Mouse (Mus musculus): ENCODE measurements around the gene Tenm4. TPM values are rescaled to one million over a fixed set of nuclear protein-coding genes. Genes with fewer than 3 reads are reported as not detected.
"Not testable (repeated sequence)": the region's sequence is repeated elsewhere in the genome, so short reads cannot be mapped to it uniquely, and the experiment has no call there.

Gene Tenm4
- total RNA-seq, 2 experiments from 2014 or later: 15.6 to 22.3 TPM

DNA sequence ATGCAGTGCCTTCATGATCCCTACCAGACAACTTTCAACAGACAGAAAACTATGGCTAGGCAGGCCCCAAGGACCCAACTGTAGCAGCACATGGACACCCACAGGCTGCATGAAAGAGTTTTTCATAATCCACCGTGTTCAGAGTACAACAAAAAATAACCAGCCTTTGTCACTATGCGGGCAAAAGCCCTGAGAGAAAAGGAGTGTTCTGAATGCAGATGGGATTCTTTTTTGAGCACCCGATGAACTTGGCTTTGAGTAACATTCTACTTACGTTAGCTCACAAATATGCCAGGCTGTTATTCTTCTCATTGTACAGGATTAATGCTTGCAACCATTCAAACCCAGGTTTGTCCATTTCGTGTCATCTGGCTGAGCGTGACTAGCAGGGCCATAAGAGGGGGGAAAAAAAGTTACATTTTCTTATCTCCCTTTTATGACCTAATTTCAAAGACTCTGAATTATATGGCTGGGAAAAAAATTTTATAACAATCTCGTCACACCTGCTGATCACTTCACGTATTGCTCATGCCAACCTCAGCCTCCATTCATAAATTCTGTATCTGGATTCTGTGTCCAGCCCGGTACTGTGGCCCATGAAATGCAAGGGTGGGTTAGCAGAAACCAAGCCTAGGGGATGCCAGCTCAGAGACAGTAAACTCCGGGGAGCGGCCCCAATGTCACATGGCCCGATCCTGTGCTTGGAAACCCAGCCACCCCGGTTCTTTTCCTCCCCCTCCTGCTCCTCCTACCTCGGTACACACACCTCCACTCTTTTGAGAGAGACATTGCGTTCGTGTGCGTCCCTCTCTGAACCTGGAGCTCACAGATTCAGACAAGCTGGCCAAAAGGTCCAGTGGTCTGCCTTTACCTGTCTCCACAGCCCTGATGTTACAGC is 732.3 kb downstream of the Tenm4 start:
- DNase-seq: no peak

GRCm38 (mm10) chr7:96904442-96904841 is 733.4 kb downstream of the Tenm4 start:
- peak; percentile 29 for DNase-seq

GRCm38 (mm10) chr7:96904936-96905335 is 733.9 kb downstream of the Tenm4 start:
- DNase-seq: no peak

- no peak for DNase-seq
These were observed 734.4 kb downstream of the Tenm4 start for GRCm38 (mm10) chr7:96905422-96905821.

- DNase-seq: no peak
These were observed 735.2 kb downstream of the Tenm4 start for GRCm38 (mm10) chr7:96906216-96906615.

- no peak for DNase-seq
These were observed 737.1 kb downstream of the Tenm4 start for GRCm38 (mm10) chr7:96907971-96908680.

DNA sequence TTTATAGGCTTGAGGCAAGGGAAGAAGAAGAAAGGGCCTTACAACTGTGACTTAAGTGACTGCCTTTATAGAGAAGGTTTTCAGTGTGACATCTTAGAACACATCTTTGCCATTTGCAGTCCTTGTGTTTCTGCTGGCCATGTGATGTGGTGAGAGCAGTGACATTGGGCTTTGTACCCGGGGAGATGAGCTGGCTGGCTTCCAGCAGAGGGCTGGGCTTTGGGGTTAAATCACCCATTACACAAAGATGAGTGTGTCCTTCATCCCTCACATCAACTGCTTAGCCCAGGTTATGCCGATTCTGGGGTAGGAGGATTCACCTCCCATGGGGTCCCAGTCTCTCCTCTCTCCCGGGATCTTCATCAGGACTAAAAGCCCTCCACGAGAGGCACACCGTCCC is 738.8 kb downstream of the Tenm4 start:
- DNase-seq: peak; percentile 82

GRCm38 (mm10) chr7:96910310-96910960 is 739.4 kb downstream of the Tenm4 start:
- no peak for DNase-seq

DNA sequence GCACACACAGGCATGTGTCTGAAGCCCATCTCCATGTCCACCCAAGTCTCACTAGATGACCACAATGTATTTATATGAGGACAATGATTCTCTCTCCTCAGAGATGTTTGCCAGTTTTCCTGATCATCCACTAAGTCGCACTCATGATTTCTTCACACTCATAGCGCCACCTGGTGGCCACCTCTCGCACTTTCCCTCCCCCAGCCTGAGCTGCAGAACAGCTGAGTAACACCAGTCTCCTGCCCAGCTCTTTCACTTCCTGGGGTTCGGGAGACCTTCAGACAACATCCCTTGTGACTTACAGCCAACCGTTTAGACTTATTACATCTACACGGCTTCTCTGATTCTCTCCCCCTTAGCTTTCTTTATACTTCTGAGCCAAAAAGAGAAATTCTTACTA is 743.0 kb downstream of the Tenm4 start:
- peak; percentile 91 for DNase-seq

DNA sequence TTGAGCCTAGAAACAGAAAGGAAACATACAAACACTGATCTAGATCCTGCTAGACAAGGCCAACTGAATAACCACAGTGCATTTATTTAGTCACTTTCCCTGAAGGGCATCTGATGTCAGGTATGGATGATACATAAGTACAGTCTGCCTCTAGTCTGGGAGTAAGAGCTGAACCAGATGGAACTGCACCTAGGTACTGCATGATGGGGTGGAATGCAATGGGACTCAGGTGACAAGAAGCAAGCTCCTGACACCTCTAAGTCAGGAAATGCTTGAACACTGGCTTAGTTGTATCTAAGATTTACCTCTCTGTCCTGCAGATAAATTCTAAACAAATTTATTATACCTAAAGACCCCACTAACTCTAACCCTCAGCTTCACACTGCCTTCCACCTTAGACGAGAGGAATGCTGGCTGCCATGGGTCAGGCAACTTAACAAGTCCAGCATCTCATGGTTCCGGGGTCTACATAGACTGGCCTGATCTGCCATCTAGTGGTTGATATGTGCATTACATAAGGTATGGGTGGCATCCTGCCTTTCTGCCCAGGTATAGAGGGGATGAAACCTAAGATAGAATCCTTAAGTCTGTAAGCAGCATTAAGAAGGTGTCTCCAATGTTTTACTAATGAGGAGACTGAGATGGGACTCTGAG is 744.5 kb downstream of the Tenm4 start:
- peak; percentile 65 for DNase-seq

DNA sequence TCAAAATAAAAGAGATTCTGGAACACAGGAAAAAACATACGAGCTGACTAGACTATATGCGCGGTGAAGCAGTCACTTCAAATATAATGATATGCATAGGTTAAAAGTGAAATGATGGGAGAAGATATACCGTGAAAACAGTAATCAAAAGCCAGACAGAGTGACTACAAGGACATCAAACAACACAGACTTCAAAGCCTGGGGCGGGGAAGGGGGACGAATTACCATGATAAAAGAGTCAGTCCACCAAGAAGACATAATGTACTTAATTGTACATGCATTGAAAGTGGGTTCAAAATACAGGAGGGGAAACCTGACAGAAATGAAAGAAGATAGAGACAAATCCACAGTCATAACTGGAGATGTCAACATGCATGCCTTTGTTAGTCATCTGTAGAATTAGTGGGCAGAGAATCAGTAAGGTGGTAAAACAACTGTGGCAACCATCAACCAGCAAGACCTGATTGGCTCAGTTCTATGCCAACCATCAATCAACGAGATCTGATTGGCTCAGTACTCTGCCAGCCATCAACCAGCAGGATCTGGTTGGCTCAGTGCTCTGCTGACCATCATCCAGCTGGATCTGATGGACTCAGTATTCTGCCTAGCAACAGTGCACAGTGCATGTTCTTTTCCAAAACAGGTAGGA is 749.5 kb downstream of the Tenm4 start:
- no peak for DNase-seq

- no peak for DNase-seq
These were observed 751.9 kb downstream of the Tenm4 start for GRCm38 (mm10) chr7:96922927-96923326.

- DNase-seq: no peak
These were observed 772.8 kb downstream of the Tenm4 start for GRCm38 (mm10) chr7:96943715-96944377.

DNA sequence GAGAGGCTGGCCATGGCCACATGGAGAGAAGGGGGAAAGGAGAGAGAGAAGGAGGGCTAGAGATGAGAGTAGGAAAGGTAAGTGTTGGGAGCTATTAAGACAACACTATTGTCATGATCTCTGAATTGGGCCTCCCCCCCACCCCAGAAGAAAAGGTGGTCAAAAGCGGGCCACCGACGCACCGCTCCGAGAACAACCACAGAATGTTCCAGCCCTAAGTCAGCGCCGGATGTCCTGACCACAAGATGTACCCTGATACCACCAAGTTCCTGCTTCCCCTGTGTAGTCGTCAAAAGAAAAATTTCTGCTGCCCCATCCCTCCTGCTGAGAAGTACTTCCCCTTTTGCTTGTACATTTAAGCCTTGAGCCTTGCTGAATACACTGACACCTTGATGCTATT is 775.5 kb downstream of the Tenm4 start:
- not testable (repeated sequence) for DNase-seq

GRCm38 (mm10) chr7:96951281-96952051 is 780.4 kb downstream of the Tenm4 start, which contains the start of gene Nars2:
Nars2 (plus strand) TSS chr7:96951505.
- peak; percentile 92 for DNase-seq

- DNase-seq: no peak
These were observed 781.0 kb downstream of the Tenm4 start for GRCm38 (mm10) chr7:96952094-96952493.

- DNase-seq: no peak
These were observed 788.1 kb downstream of the Tenm4 start for GRCm38 (mm10) chr7:96959168-96959567.

All from adrenal gland, postnatal 10 days (tissue).